Mouse (Mus musculus): ENCODE results near the gene 1110051M20Rik.

DNA sequence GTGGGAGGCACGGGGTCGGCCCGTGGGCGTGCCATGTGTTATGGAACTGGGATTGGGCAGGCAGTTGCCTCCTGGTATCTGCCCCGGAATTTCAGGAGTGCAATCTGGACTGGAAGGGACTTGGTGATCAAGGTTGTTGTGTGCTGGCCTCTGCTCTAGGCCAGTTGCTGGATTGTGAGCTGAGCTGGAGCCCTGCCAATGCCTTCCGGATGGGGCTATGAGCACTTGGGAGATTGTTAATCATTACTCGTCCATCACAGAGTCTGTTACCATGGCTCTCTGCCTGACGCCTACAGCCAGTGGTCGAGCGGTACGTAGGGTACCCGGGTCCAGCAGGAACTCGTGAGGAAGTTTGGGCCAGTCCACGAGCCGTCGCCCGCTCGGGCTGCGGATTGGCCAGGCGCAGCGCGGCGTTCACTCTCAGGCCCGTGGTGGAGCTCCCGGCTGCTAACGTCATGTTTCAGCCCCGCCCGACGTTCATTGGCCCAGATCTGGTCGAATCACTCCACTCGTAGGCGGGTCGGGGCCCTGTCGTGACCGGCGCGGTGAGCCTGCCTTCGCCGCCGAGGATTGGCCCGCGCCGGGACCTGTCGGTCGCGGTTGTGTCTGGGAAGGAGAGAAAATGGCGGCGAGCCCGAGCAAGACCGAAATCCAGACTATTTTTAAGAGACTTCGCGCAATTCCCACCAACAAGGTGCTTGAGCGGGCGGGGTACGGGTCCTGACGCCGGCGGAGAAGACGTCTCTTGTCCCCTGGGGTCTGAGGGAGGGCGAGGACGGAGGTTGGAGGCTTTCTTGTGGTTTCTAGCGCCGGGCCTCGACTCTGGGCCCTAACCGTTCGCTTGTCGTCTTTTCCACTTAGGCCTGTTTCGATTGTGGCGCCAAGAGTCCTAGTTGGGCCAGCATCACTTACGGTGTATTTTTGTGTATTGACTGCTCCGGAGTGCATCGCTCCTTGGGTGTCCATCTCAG is 179.5 kb downstream of the 1110051M20Rik start, which contains the start of gene Arfgap2:
- TF ChIP-seq POLR2A (IDR thresholded peaks at IDR 0.05; ENCODE audit: insufficient read depth, low read depth, low read length) (no peak), CTCF (IDR thresholded peaks at IDR 0.05; ENCODE audit: insufficient read depth, low read depth, low read length) (no peak)
